Mouse (Mus musculus) retina, postnatal 7 days (tissue): Measurements from ENCODE around the gene Inafm1.
"Not testable (repeated sequence)": the region's sequence is repeated elsewhere in the genome, so short reads cannot be mapped to it uniquely, and the experiment has no call there.

Experiments
- DNase-seq: peaks from one replicate; pipeline ENCODE4 v3.0.0-alpha.2; 2012; ENCODE audit warnings: low read depth, low spot score

Inafm1 gene

DNA sequence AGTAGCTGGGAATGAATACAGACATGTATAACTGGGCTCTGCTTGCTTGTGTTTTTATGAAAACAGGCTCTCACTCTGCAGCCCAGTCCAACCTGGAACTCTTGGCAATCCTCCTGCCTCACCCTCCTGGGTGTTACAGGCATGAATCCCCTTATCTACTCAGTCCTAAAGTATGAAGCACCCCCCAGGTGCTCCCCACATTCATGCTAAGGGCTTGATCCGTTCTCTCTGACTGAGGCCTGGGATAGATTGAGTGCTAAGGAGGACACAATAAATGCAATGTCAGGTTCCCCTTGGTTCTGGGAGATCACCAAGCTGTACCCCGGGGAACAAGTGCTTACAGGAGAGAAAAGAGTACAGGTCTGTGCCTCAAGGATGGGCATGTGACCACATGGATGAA is 24.2 kb upstream of the Inafm1 start:
- no peak for DNase-seq

DNA sequence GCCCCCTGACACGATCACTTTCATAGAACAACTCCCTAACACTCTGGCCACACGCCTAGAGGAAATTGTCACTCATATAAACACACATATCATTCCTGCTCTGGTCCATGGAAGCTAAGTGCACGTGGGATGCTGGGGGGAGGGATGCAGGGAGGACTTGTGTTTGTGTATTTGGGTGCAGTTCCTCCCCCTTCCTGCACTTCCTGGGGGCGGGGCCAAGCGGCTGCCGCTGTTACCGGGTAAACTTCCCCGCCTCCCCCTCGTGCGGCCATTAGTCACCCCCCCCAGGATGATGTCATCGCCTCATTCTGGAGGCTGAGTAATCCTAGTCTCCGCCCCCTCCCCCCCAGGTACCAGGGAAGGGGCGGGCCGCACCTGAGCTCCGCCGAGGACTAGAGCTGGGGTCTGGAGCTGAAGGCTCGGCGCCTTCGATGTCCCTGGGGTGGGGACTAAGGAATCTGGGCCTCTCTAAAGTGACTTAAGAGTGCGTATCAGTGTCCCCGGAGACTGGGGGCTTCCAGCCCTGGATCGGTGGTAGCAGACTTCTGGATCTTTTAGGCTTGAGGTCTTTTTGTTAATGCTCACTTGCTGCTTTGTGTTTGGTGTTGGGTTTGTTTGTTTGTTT is 23.5 kb upstream of the Inafm1 start:
- peak; percentile 85 for DNase-seq

GRCm38 (mm10) chr7:16296146-16296545 is 22.7 kb upstream of the Inafm1 start:
- DNase-seq: no peak

- no peak for DNase-seq
Observed at GRCm38 (mm10) chr7:16295321-16295900, 22.0 kb upstream of the Inafm1 start.

DNA sequence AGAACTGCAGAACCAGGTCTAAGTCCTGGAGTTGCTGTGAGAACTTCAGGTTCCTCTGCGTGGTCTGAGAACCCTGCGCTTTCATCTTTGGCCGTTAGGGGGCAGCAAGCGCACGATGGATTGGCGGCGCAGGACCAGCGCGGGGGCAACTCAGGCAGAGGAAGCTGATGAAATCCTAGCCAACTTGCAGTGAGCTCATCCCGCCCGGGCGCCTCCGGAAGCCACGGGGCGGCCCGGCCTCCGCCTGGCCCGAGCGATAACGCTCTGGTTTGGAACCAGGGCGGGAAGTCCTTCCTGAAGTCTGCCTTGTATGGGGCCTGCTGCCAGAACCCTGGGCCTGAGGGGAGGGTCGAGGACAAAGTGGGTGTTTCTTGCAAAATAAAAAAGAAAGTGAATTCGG is 21.4 kb upstream of the Inafm1 start:
- DNase-seq: peak; percentile 81

- no peak for DNase-seq
Observed at GRCm38 (mm10) chr7:16294346-16294745, 20.9 kb upstream of the Inafm1 start.

DNA sequence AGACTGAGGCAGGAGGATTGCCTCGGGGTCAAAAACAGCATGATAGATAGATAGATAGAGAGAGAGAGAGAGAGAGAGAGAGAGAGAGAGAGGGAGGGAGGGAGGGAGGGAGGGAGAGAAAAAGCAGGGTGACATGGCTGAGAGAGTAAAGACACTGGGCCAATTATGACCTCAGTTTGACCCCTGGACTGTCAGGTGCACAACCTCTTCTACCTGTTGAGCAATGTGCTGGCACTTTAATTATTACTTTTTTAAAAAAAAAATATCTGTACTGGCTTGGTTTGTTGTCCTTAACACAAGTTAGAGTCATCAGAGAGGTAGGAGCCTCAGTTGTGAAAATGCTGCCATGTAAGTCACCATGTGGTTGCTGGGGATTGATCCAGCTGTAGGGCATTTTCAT is 14.4 kb upstream of the Inafm1 start:
- no peak for DNase-seq

GRCm38 (mm10) chr7:16287016-16287415 is 13.6 kb upstream of the Inafm1 start:
- DNase-seq: no peak

- peak; percentile 96 for DNase-seq
Observed at GRCm38 (mm10) chr7:16286026-16286961, 12.9 kb upstream of the Inafm1 start, which contains the start of gene Ccdc9. TSS of gene Ccdc9 (minus strand) at chr7:16286795.

- no peak for DNase-seq
Observed at GRCm38 (mm10) chr7:16285450-16286025, 12.1 kb upstream of the Inafm1 start.

GRCm38 (mm10) chr7:16284904-16285303 is 11.5 kb upstream of the Inafm1 start:
- DNase-seq: no peak

DNA sequence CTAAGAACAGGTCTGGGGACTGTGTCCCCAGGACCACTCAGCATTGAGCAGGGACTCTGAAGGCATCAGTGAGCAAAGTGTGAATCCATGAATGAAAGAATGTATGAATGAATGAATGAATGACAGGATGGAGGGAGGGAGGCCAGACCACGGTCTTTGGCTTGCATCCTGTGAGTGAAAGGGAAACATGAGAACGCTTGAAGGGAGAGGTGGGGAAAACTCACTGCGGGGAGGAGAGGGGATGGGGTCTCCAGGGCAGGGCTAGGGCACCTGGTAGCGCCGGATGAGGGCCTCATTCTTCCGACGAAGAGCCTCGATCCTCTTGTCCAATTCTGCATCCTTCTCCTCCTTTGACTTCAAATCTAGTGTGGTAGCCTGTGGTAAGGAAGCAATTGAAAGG is 10.6 kb upstream of the Inafm1 start:
- DNase-seq: no peak

- DNase-seq: no peak
Observed at GRCm38 (mm10) chr7:16282334-16282733, 8.9 kb upstream of the Inafm1 start.

DNA sequence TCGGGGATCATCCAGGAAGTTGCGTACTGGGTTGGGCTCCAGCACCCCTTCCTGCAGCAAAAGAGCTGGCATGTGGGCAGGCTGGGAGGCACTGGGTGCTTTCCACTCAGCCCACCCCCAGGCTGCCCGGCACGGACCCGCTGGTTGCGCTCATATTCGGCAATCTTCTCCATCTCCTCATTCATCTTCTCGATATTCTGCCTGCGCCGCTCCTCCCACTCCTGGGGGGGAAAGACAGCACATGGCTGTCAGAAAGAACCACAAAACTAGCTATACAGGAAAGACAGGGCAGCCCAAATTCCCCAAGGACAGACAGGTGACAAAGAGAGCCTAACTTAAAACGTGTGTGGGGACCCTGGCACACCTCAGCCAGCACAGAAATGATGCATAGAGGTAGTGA is 7.3 kb upstream of the Inafm1 start:
- no peak for DNase-seq

- no peak for DNase-seq
Observed at GRCm38 (mm10) chr7:16274922-16275890, 1.8 kb upstream of the Inafm1 start.

- DNase-seq: peak; percentile 46
Observed at GRCm38 (mm10) chr7:16273766-16274140, 336 bp upstream of the Inafm1 start.

DNA sequence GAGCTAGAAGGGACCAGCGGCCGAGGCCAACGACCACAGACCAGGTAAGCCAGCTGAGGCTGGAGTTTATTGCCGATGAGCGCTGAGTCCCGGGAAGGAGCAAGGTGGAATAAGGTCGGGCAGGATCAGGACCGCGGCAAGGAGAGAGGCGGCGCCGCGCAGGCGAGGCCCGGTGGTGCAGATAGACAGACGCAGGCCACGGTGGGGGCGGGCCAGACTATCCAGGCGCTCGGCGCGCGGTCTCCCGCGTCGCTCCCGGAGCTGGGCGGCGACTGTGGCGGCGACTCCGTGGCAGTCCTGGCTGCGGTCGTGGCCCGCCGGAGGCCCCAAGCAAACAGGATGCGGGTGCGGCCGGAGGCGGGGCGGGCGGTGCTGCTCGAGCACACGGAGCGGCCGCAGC is 736 bp downstream of the Inafm1 start:
- peak; percentile 52 for DNase-seq

DNA sequence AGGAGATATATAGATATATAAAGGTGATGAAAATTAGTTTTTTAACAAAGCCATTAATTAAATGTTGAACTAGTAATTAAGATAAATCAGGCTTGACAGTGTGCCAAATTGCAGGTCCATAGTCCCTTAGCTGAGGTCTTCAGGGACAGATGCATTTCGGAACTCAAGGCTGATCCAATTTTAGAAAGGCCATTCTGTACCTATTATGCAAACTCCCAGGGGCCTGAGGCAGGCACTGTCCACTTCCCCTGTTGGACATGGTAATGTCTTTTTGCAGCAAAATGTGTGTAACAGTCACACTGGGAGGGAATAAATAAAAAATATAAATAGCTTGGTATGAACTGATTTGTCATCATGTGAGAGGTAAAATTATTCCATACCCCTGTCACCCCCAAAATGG is 2.3 kb downstream of the Inafm1 start:
- no peak for DNase-seq

DNA sequence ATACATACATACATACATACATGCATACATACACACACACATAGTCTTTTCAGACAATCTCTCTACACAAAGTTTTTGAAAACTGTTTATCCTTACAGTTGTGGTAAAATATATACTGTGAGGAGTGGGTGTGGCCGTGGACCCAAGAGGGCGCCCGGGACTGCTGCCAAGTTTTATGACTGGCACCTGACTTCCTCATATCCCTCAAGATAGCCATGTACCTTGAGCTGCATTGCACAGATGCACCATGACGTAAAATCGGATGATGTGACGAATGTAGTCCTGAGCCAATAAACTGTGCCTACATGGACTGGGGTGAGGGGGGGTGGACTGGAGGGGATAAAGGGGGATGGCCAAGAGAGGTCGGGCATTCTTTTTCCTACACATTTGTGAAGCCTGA is 6.8 kb downstream of the Inafm1 start:
- not testable (repeated sequence) for DNase-seq

- DNase-seq: no peak
Observed at GRCm38 (mm10) chr7:16265856-16266255, 7.6 kb downstream of the Inafm1 start.

- DNase-seq: no peak
Observed at GRCm38 (mm10) chr7:16263843-16264242, 9.6 kb downstream of the Inafm1 start.
